ENCODE assay signal across 26 mouse cellular contexts in the genomic region with DNA sequence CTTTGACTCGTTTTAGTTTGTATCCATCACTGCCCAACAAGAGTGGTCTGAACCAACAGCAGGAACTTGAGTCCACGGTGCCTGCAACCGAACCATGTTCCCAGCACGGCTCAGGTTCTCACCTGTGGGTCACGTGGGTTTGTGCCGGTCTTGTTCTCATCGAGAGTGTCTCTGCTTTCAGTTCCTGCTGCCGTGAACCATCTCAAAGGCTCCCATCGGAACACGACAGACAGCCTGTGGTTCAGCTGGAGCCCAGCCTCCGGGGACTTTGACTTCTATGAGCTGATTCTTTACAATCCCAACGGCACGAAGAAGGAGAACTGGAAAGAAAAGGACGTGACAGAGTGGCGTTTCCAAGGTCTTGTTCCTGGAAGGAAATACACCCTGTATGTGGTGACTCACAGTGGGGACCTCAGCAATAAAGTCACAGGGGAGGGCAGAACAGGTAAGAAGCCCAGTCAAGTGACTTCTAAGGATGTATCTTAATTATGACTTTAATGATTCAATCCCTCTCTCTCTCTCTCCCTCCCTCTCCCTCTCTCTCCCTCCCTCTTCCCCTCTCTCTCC.
"Had no signal": no experiment of that assay in that cellular context is flagged by ENCODE, and none has a peak within 500 bp of the region (broad histone marks: within the 10 kb centered on the region; RNA-seq: fewer than 3 reads in every experiment).

No protein-coding gene starts in this region.

- ATAC-seq: hindbrain, embryonic 16.5 days; inflammation-experienced regulatory T-cells, adult 6 months had no signal

- H3K27me3 ChIP-seq: hindbrain, embryonic 12.5 days; kidney, embryonic 15.5 days; limb, embryonic 12.5 days; liver, embryonic 13.5 days; liver, embryonic 15.5 days had no signal

- H3K4me1 ChIP-seq: hindbrain, embryonic 12.5 days; kidney, embryonic 15.5 days; limb, embryonic 12.5 days; liver, embryonic 13.5 days; liver, embryonic 15.5 days had no signal

- H3K4me2 ChIP-seq: heart, embryonic 11.5 days; hindbrain, embryonic 12.5 days; hindbrain, embryonic 14.5 days; kidney, embryonic 15.5 days; limb, embryonic 12.5 days; liver, embryonic 11.5 days; liver, embryonic 13.5 days; liver, embryonic 15.5 days had no signal

- H3K9me3 ChIP-seq: hindbrain, embryonic 10.5 days; hindbrain, embryonic 12.5 days; kidney, embryonic 15.5 days; limb, embryonic 10.5 days; limb, embryonic 12.5 days; liver, embryonic 13.5 days; liver, embryonic 15.5 days had no signal

- DNase-seq: gastrocnemius, postnatal 10 days; gastrocnemius, postnatal 25 days; heart, adult 2 months; heart, postnatal 10 days; heart, postnatal 4 days; kidney, adult 11 months; kidney, adult 2 months; kidney, adult 9 months; kidney, postnatal 14 days; kidney, postnatal 36 days; layer of hippocampus, adult 9-11 months; layer of hippocampus, postnatal 36 days; liver; liver, embryonic 13.5 days had no signal

- H3K4me3 ChIP-seq: heart, adult 2 months; hindbrain, embryonic 10.5 days; hindbrain, embryonic 12.5 days; kidney, embryonic 15.5 days; limb, embryonic 10.5 days; limb, embryonic 12.5 days; liver, embryonic 13.5 days; liver, embryonic 15.5 days had no signal

- H3K9ac ChIP-seq: hindbrain, embryonic 12.5 days; hindbrain, embryonic 14.5 days; kidney, embryonic 15.5 days; limb, embryonic 12.5 days; liver, embryonic 13.5 days; liver, embryonic 15.5 days had no signal

- H3K36me3 ChIP-seq: hindbrain, embryonic 10.5 days; hindbrain, embryonic 12.5 days; kidney, embryonic 15.5 days; limb, embryonic 10.5 days; limb, embryonic 12.5 days; liver, embryonic 13.5 days; liver, embryonic 15.5 days had no signal

- H3K27ac ChIP-seq: heart, adult 2 months; hindbrain, embryonic 10.5 days; hindbrain, embryonic 12.5 days; hindbrain, embryonic 14.5 days; kidney, embryonic 15.5 days; kidney, postnatal 0 days; limb, embryonic 10.5 days; limb, embryonic 12.5 days; liver, embryonic 13.5 days; liver, embryonic 15.5 days had no signal
